Mouse (Mus musculus): ENCODE results near the gene Morc2a.

Gene Morc2a

GRCm38 (mm10) chr11:3738778-3739177 lies 89.8 kb downstream of the Morc2a start:
- DNase-seq, result no peak

Measured in cerebellum, postnatal 14 days (tissue).